8 mouse cellular contexts compared by ENCODE assay signal in the genomic region with DNA sequence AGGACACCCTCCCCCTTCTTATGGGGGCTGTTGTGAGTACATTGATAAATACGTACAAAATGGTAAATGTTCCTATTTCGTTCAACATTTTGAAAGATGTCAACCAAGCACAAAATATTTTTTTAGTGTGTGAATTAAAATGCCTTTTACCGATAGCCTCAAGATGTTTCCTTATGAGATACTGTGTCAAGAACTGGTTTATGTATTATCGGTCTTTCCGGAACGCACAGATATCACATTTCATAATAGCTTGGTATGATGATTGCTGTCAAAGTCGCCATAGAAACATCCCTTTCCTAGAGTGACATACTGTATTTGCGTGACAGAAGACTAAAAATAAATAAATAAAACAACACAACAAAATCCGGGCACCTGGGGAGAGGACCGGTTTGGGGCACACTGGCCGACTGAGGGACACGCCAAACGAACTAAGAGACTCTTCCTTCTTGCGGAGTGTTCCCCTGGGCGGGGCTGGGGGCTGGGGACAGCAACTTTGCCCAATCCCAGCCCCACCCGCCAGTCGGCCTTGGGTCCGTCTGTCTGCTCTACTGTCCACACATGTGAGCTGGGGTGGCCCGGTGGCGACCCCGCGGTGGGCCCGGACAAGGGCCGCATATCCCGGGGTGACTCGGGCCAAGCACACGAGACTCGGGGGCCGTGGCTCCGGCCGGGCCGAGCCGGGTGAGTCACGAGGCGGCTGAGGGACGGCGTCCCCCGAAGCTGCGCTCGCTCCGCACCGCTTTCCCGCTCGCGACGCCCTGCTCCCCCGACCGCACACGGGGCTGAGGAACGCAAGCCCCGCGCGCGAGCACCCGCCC. TPM values are rescaled to one million over a fixed set of nuclear protein-coding genes. Genes with fewer than 3 reads are reported as not detected.
A peak's percentile ranks its signal among the peaks of the same experiment; 100 is the strongest.
DNase-seq lines count a peak whose midpoint lies in the region; ATAC-seq and TF ChIP-seq lines count a peak whose summit lies in the region.

No protein-coding gene starts in this region.

- peak overlapping the region; percentile 47 for H3K4me3 ChIP-seq in forebrain, embryonic 15.5 days
- peak overlapping the region; percentile 63 for H3K4me3 ChIP-seq in intestine, postnatal 0 days (ENCODE audit: low read depth, low read length)
- H3K4me3 ChIP-seq in midbrain, embryonic 12.5 days: peak overlapping the region; percentile 69

- peaks cover 64% of the 10 kb centered on the region for H3K27me3 ChIP-seq in forebrain, embryonic 15.5 days
- peaks cover 40% of the 10 kb centered on the region for H3K27me3 ChIP-seq in intestine, postnatal 0 days (replicated peaks; ENCODE audit: control insufficient read depth, insufficient read depth, low read length)
- peaks cover 39% of the 10 kb centered on the region for H3K27me3 ChIP-seq in midbrain, embryonic 12.5 days

- ATAC-seq in forebrain, embryonic 15.5 days (replicated peaks): peak; percentile 36; the same call in 1 of the 2 replicates
- ATAC-seq in intestine, postnatal 0 days: peak; percentile 72
- ATAC-seq in midbrain, embryonic 12.5 days (ENCODE audit: low FRiP score, low read depth): no peak; the same call in none of the 2 replicates
- no peak for ATAC-seq in monocyte, adult 5-6 weeks (replicated peaks; ENCODE audit: insufficient number of reproducible peaks, low FRiP score, low TSS enrichment, poor library complexity, severe bottlenecking)

- peak; percentile 25 for DNase-seq in adrenal gland, postnatal 25 days
- no peak for DNase-seq in adrenal gland, postnatal 14 days
- DNase-seq in retina, postnatal 1 day: peak; percentile 27
- DNase-seq in retina, embryonic 14.5 days (ENCODE audit: low spot score): no peak

- peak overlapping the region; percentile 81 for H3K4me2 ChIP-seq in forebrain, embryonic 15.5 days (replicated peaks)
- H3K4me2 ChIP-seq in intestine, postnatal 0 days (replicated peaks; ENCODE audit: low read depth): peak overlapping the region; percentile 100
- peak overlapping the region; percentile 89 for H3K4me2 ChIP-seq in midbrain, embryonic 12.5 days (replicated peaks)

- H3K4me1 ChIP-seq in forebrain, embryonic 15.5 days: peaks cover 33% of the 10 kb centered on the region
- peaks cover 5% of the 10 kb centered on the region; the same call in 1 of the 2 replicates for H3K4me1 ChIP-seq in intestine, postnatal 0 days (replicated peaks; ENCODE audit: control insufficient read depth, insufficient read depth, low read length)
- H3K4me1 ChIP-seq in midbrain, embryonic 12.5 days: peaks cover 10% of the 10 kb centered on the region

- 6% methylated on average over 54 of the region's 55 CpGs for WGBS in forebrain, embryonic 15.5 days
- 5% methylated on average over 55 of the region's 55 CpGs for WGBS in intestine, postnatal 0 days
- 8% methylated on average over 40 of the region's 55 CpGs for WGBS in midbrain, embryonic 12.5 days

- TF ChIP-seq CTCF in intestine, postnatal 0 days (IDR thresholded peaks at IDR 0.05; ENCODE audit: low read depth): no peak

- H3K9me3 ChIP-seq in forebrain, embryonic 15.5 days: no peaks in the 10 kb centered on the region
- peaks cover 5% of the 10 kb centered on the region; the same call in 1 of the 2 replicates for H3K9me3 ChIP-seq in intestine, postnatal 0 days (ENCODE audit: control insufficient read depth)
- H3K9me3 ChIP-seq in midbrain, embryonic 12.5 days: no peaks in the 10 kb centered on the region

- no peak overlapping the region for H3K27ac ChIP-seq in forebrain, embryonic 15.5 days (replicated peaks)
- no peak overlapping the region for H3K27ac ChIP-seq in intestine, postnatal 0 days (ENCODE audit: low read depth, low read length)
- H3K27ac ChIP-seq in midbrain, embryonic 12.5 days (replicated peaks): peak overlapping the region; percentile 56

- no peaks in the 10 kb centered on the region for H3K36me3 ChIP-seq in forebrain, embryonic 15.5 days
- no peaks in the 10 kb centered on the region for H3K36me3 ChIP-seq in intestine, postnatal 0 days (ENCODE audit: control insufficient read depth, insufficient read depth)
- H3K36me3 ChIP-seq in midbrain, embryonic 12.5 days: no peaks in the 10 kb centered on the region

- H3K9ac ChIP-seq in forebrain, embryonic 15.5 days (replicated peaks): peak overlapping the region; percentile 45
- peak overlapping the region; percentile 26; the same call in 1 of the 2 replicates for H3K9ac ChIP-seq in intestine, postnatal 0 days (ENCODE audit: low read depth, low read length)
- H3K9ac ChIP-seq in midbrain, embryonic 12.5 days (replicated peaks): peak overlapping the region; percentile 75

RNA-seq across cellular contexts. Expression of gene Gm17304, which starts 34.9 kb away (rescaled TPM):
- not detected in 2 replicates for total RNA-seq in adrenal gland, postnatal 25 days (2021)
- total RNA-seq in adrenal gland, postnatal 14 days (2021): not detected in 2 replicates
- polyA plus RNA-seq in forebrain, embryonic 15.5 days (2015; fragmentation: Nextera tagmentation; extraction: Ambion mirVana): not detected in 2 replicates
- not detected in 2 replicates for polyA plus RNA-seq in intestine, postnatal 0 days (2015; fragmentation: Nextera tagmentation; extraction: Ambion mirVana)
- polyA plus RNA-seq in midbrain, embryonic 12.5 days (2016; fragmentation: Nextera tagmentation; extraction: Ambion mirVana): not detected in 2 replicates
- total RNA-seq in monocyte, adult 5-6 weeks (2017): not detected in 3 replicates

Comparison
In these comparisons a context has a peak if more than half of its experiments do, and no peak if none do; other contexts are left out.
1. DNase-seq: peak in adrenal gland, postnatal 25 days (single experiment) and retina, postnatal 1 day (single experiment); none in adrenal gland, postnatal 14 days (single experiment) and retina, embryonic 14.5 days (single experiment).
2. ATAC-seq: peak in forebrain, embryonic 15.5 days (single experiment) and intestine, postnatal 0 days (single experiment); none in midbrain, embryonic 12.5 days (single experiment) and monocyte, adult 5-6 weeks (single experiment).
3. Peak in every context shown above with its lines, with median percentiles within 50 percentile points of each other: H3K4me2 ChIP-seq, H3K4me3 ChIP-seq and H3K9ac ChIP-seq.